Mouse (Mus musculus): ENCODE results near the gene Eqtn.

Gene Eqtn

GRCm38 (mm10) chr4:94928743-94929142, at the start of gene Eqtn:
Gene Eqtn (minus strand): TSS chr4:94928843.
- DNase-seq (ENCODE audit: low spot score in 2 of 2) = no peak

GRCm38 (mm10) chr4:94973321-94973720, 44.7 kb upstream of the Eqtn start:
- DNase-seq (ENCODE audit: low spot score in 2 of 2) = no peak

- no peak for DNase-seq (ENCODE audit: low spot score in 2 of 2)
Observed at GRCm38 (mm10) chr4:94952773-94953172, 24.1 kb upstream of the Eqtn start.

- no peak for DNase-seq (ENCODE audit: low spot score in 2 of 2)
Observed at GRCm38 (mm10) chr4:94941221-94941855, 12.7 kb upstream of the Eqtn start.

GRCm38 (mm10) chr4:94901780-94902179, 26.9 kb downstream of the Eqtn start:
- DNase-seq (ENCODE audit: low spot score in 2 of 2) = no peak

GRCm38 (mm10) chr4:94900744-94901143, 27.9 kb downstream of the Eqtn start:
- DNase-seq (ENCODE audit: low spot score in 2 of 2) = no peak
